Mouse (Mus musculus) spleen, adult 2 months (tissue): ENCODE measurements at regions not wholly inside any gene's neighbourhood (a gene's known extent, or its start where the extent isn't known, plus 50 kb on each side); places are given as distances from the start of the nearest gene placed in this dataset.

Source experiments
- DNase-seq, 2 experiments: peaks; one replicate each; pipeline versions ENCODE4 v3.0.0 to v3.0.0-alpha.2; 2012 to 2021; ENCODE audit warnings: low spot score in 2 of 2, low read depth in 1 of 2
- H3K27ac ChIP-seq: fragments of 200-500 bp; 2 replicates; pipeline ENCODE4 v1.5.1; 2012; ENCODE audit warnings: low read length, inconsistent platforms; ENCODE audit not compliant: insufficient read depth
- H3K27me3 ChIP-seq: fragments of 200-500 bp; 2 replicates; pipeline ENCODE4 v1.6.1; 2012; ENCODE audit warnings: mild to moderate bottlenecking, moderate library complexity, low read length, inconsistent platforms; ENCODE audit not compliant: control insufficient read depth, insufficient read depth
- H3K36me3 ChIP-seq: fragments of 200-500 bp; 2 replicates; pipeline ENCODE4 v1.6.1; 2012; ENCODE audit warnings: mild to moderate bottlenecking, low read length, inconsistent platforms; ENCODE audit not compliant: control insufficient read depth, insufficient read depth
- H3K4me1 ChIP-seq: fragments of 200-500 bp; 2 replicates; pipeline ENCODE4 v1.6.1; 2011; ENCODE audit warnings: inconsistent platforms; ENCODE audit not compliant: control insufficient read depth, insufficient read depth, insufficient read length
- H3K4me3 ChIP-seq: fragments of 200-500 bp; 2 replicates; pipeline ENCODE4 v1.5.1; 2011; ENCODE audit warnings: mild to moderate bottlenecking, inconsistent platforms; ENCODE audit not compliant: insufficient read depth, insufficient read length; ENCODE audit errors: extremely low read depth
- CTCF ChIP-seq: fragments of 200-500 bp; IDR thresholded peaks from 2 replicates; pipeline ENCODE4 v1.5.1; 2011; ENCODE audit warnings: mild to moderate bottlenecking, inconsistent platforms; ENCODE audit not compliant: insufficient read depth, insufficient read length, insufficient replicate concordance; ENCODE audit errors: extremely low read depth
- POLR2A ChIP-seq: fragments of 200-500 bp; IDR thresholded peaks from 2 replicates; pipeline ENCODE4 v1.6.1; 2011; ENCODE audit warnings: low read depth, low read length, inconsistent platforms
- WGBS: fragments of 180-500 bp; shearing (Covaris S2); methylation state at CpG from one replicate; pipeline ENCODE4 v1.1.7; 2018; 5-methylcytosine and 5-hydroxymethylcytosine counted together

DNA sequence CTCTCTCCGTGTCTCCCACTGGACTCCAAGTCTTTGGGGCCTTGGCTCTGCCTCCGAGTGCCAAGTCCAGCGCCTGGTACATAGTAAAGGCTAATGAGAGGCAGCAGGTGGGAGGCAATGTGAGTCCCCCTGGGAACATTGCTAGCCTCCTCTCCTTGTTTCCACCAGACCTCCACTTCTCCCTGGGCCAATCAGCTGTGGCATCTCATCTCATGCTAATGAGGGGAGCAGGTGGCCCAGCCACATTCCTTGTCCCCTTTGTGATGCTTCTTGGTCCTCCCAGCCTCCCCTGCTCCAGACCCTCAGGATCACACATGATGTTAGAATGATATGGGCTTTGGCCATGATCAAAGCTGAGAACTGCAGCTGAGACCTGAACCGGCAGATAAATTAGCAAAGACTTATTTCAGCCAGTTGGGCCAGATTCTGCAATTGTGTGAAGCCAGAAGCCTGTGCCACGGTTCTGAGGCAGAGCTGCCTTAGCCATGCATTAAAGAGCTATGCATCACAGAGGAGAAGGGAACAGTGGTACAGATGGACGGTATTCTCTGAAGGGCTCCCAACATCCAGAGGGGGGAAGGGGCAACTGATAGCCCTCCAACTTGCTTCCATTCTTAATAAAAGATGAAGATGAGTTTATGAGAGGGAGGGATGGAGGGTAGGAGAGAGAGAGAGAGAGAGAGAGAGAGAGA, 208.0 kb upstream of the Id2 start:
- no peaks in the 10 kb centered on the region for H3K27me3 ChIP-seq
- H3K4me3 ChIP-seq: no peak overlapping the region
- H3K36me3 ChIP-seq: no peaks in the 10 kb centered on the region
- WGBS: 90% methylated on average over 6 of the region's 6 CpGs
- DNase-seq: no peak
- H3K27ac ChIP-seq: no peak overlapping the region
- H3K4me1 ChIP-seq: peaks cover 14% of the 10 kb centered on the region
- TF ChIP-seq POLR2A (no peak), CTCF (no peak)

DNA sequence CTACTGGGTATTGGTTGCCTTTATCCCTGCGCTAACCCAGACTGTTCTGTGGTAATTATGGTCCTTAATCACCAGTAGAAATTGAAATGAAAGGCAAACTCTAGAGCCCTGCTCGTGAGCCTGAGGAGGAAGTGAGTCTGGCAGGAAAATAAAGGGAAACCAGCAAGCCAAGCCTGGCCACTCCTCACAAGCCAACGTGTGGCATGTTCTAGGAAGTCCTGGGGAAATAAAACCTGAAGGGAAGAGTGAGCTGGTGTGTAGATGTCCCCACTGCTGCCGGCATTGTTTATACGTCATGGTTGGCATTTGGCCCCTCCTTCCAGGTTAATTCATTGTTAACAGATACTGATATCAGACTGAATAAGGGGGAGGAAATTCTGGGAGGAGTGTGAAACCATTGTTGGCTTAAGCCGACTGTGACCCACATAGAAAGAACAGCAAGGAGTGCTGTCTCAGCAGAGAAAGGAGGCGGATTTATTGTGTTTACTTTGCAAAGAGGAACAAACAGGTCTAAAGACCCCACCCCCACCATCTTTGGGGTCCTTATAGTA, 206.6 kb upstream of the Id2 start:
- Histone ChIP-seq H3K27ac (no peak overlapping the region), H3K36me3 (no peaks in the 10 kb centered on the region)
- TF ChIP-seq POLR2A (no peak), CTCF (no peak)

DNA sequence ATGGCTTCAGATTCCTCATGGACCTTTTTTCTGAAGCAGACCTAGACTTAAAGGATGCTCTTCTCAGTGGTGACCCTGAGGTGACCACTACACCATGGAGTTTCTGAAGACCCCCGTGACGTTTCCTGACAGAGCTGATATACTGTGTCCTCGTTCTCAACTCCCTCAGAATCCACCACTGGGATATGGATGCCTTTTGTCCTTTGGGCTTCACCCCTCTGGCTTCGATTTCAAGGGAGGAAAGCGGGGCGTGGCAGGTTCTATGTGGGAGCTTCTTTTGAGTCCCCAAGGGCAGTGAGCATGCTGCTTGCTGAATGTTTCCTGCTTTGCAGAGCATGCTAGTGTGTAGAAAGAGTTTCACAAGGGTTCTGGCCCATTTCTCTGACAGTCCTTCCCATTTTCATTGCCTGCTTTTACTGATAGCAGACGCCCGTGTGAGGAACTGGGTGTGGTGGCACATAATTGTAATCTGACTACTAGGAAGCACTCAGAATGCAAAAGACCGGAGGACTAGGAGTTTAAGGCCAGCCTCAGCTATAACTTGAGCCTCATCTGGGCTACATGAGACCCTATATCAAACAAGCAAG, 204.0 kb upstream of the Id2 start:
- Histone ChIP-seq H3K4me1 (peaks cover 18% of the 10 kb centered on the region), H3K27ac (0 out of 2 replicates have a peak overlapping the region, but pooled peaks have one; percentile 6), H3K36me3 (no peaks in the 10 kb centered on the region), H3K4me3 (no peak overlapping the region), H3K27me3 (no peaks in the 10 kb centered on the region)
- TF ChIP-seq POLR2A (no peak), CTCF (no peak)
- WGBS: 44% methylated on average over 9 of the region's 9 CpGs
- peak in 1 of 2 experiments; percentile 12 for DNase-seq

More for the DNA sequence above, 206.6 kb upstream of the Id2 start:
- peaks cover 18% of the 10 kb centered on the region for H3K4me1 ChIP-seq
- no peak overlapping the region for H3K4me3 ChIP-seq
- no peaks in the 10 kb centered on the region for H3K27me3 ChIP-seq
- WGBS: 42% methylated on average over 7 of the region's 7 CpGs
- DNase-seq: no peak

DNA sequence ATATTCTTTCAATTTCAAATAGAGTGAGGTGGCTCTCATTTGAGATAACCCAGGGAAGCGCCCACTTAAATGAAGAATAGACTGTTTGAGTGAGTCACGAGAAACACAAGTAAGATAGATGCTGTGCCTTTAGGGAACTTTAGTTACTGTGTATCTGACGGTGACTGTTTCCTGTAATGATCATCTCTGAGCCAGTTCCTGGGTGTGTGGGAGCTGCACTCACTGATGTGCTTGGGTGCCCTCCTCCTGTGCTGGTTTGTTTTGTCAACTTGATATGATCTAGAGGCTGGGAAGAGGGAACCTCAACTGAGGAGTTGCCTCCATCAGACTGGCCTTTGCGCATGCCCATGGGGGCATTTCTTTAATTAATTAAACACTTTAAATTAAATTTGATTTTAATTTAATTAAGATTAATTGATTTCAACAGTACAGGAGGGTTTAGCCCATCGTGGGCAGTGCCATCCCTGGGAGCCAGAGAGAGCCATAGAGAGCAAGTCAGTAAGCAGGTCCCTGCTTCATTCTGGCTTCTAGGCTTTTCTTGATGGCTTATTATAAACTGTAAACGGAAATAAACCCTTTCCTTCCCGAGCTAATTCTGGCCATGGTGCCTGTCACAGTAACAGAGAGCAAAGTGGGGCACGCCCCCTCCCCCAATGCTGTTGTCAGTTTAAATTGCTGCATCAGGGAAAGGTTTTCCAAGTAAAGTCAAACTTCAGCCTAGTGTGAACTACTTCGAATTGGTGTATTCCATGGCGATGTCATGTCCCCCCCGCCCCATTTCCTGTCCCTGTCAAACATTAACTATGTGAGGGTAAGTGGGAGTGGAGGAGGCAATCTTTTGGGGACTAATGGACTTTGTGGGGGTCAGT, 202.9 kb upstream of the Id2 start:
- no peak for DNase-seq
- Histone ChIP-seq H3K27ac (no peak overlapping the region), H3K4me3 (no peak overlapping the region), H3K27me3 (no peaks in the 10 kb centered on the region), H3K4me1 (peaks cover 18% of the 10 kb centered on the region), H3K36me3 (no peaks in the 10 kb centered on the region)
- TF ChIP-seq CTCF: no peak
- TF ChIP-seq POLR2A: no peak
- WGBS: 33% methylated on average over 11 of the region's 11 CpGs

DNA sequence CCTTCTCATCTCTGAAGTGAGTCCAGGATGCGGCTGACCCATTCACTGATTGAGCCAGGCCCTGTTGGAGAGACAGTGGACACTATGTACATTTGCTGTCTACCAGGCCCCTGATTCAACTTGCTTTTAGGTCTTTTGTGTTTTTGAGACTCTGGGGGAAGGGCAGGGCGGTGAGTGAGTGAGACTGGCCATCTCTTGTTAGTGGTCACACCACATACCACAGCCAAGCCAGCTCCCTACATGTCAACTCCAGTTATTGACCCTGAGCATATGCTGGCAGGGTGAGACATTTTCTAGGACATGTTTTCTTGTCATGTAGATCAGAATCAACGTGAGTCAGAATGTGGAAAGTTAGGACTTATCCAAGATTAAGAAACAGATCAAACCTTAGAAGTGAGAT, 201.8 kb upstream of the Id2 start:
- no peak for DNase-seq
- Histone ChIP-seq H3K27ac (no peak overlapping the region), H3K27me3 (no peaks in the 10 kb centered on the region), H3K4me1 (peaks cover 23% of the 10 kb centered on the region), H3K4me3 (no peak overlapping the region), H3K36me3 (no peaks in the 10 kb centered on the region)
- TF ChIP-seq CTCF (no peak), POLR2A (no peak)
- 90% methylated on average over 3 of the region's 3 CpGs for WGBS

DNA sequence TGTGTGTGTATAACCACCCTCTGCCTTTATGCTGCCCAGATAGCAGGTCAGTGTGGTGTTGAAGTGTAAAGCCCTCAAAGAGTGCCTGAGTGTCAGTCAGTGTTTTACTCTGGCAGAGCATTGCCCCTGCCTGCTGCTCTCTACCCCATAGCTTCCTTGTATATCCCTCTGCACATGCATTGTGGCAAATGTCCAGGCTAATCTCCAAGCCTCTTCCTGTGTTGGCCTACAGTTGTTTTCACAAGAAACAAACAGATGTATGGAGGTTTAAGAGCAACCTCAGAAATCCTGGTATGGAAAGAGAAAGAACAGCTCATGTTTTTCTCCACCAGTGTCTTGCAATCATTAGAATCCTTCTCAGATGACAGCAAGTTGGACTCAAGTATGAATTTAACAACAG, 201.0 kb upstream of the Id2 start:
- Histone ChIP-seq H3K27me3 (no peaks in the 10 kb centered on the region), H3K4me3 (no peak overlapping the region), H3K4me1 (peaks cover 25% of the 10 kb centered on the region), H3K36me3 (no peaks in the 10 kb centered on the region), H3K27ac (no peak overlapping the region)
- DNase-seq: no peak
- TF ChIP-seq POLR2A (no peak), CTCF (no peak)
